Comparison of ENCODE assay signal across 9 mouse cellular contexts in the genomic region with DNA sequence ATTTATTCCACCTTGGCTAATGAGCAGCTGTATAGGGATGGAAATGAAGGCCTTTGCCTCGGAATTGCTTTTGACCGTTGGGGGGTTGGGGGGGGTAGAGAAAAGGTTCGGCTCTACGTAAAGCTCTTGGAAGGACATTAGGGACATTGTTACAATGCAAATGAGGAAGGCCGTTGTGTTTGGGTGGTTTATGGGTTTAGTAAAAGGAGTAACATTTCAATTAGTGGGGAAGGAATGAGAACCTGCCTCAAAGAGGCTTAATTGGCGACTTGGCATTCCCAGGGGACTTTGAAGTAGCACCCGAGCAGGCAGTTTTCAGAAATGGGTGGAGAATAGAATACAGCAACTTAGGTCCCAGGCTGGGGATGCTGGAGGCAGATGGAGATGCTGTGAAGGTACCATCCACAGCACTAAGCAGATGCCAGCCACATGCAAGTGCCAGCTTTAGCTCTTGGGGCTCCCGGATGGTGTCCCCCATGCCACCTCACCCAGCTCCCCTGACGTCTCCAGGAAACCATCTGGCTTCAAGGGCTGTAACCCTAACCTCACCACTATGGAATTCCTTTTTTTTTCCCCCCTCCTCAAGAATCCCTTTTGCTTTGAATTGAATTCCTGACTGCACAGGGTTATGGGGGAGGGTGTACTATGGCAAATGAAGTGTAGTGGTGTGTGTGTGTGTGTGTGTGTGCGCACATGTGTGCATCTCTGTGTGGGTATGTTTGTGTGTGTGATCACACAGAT.
DNase-seq lines count a peak whose midpoint lies in the region; ATAC-seq lines count a peak whose summit lies in the region.
"Had no signal": no experiment of that assay in that cellular context is flagged by ENCODE, and none has a peak within 500 bp of the region (broad histone marks: within the 10 kb centered on the region; RNA-seq: fewer than 3 reads in every experiment).

No protein-coding gene starts in this region.

- H3K4me3 ChIP-seq in lung, embryonic 16.5 days (ENCODE audit: low read length) = no peak overlapping the region
- no peak overlapping the region for H3K4me3 ChIP-seq in forebrain, embryonic 12.5 days (replicated peaks)
- H3K4me3 ChIP-seq in limb, embryonic 13.5 days = no peak overlapping the region
- H3K4me3 ChIP-seq in stomach, embryonic 15.5 days (replicated peaks) = no peak overlapping the region
- H3K4me3 ChIP-seq: liver, embryonic 13.5 days had no signal

- 0 out of 2 replicates have a peak, but pooled peaks cover 4% of the 10 kb centered on the region for H3K9me3 ChIP-seq in lung, embryonic 16.5 days (ENCODE audit: control insufficient read depth, low read length)
- no peaks in the 10 kb centered on the region for H3K9me3 ChIP-seq in forebrain, embryonic 12.5 days
- H3K9me3 ChIP-seq in limb, embryonic 13.5 days = no peaks in the 10 kb centered on the region
- no peaks in the 10 kb centered on the region for H3K9me3 ChIP-seq in stomach, embryonic 15.5 days
- H3K9me3 ChIP-seq: liver, embryonic 13.5 days had no signal

- no peak overlapping the region for H3K27ac ChIP-seq in lung, embryonic 16.5 days (ENCODE audit: low read length)
- H3K27ac ChIP-seq in forebrain, embryonic 12.5 days = peak overlapping the region; percentile 77
- H3K27ac ChIP-seq in limb, embryonic 13.5 days = no peak overlapping the region
- no peak overlapping the region for H3K27ac ChIP-seq in stomach, embryonic 15.5 days
- H3K27ac ChIP-seq: liver, embryonic 13.5 days had no signal

- H3K4me1 ChIP-seq in lung, embryonic 16.5 days (replicated peaks; ENCODE audit: control insufficient read depth, insufficient read depth, low read length) = peaks cover 36% of the 10 kb centered on the region
- peaks cover 36% of the 10 kb centered on the region for H3K4me1 ChIP-seq in forebrain, embryonic 12.5 days
- H3K4me1 ChIP-seq in limb, embryonic 13.5 days = peaks cover 57% of the 10 kb centered on the region
- peaks cover 18% of the 10 kb centered on the region for H3K4me1 ChIP-seq in stomach, embryonic 15.5 days

- H3K4me2 ChIP-seq in lung, embryonic 16.5 days (ENCODE audit: low read depth, low read length) = no peak overlapping the region
- H3K4me2 ChIP-seq in forebrain, embryonic 12.5 days = peak overlapping the region; percentile 35
- peak overlapping the region; percentile 25 for H3K4me2 ChIP-seq in limb, embryonic 13.5 days (replicated peaks)
- no peak overlapping the region for H3K4me2 ChIP-seq in stomach, embryonic 15.5 days
- H3K4me2 ChIP-seq: liver, embryonic 13.5 days had no signal

- H3K9ac ChIP-seq in lung, embryonic 16.5 days (ENCODE audit: low read length) = no peak overlapping the region
- H3K9ac ChIP-seq in forebrain, embryonic 12.5 days = no peak overlapping the region
- H3K9ac ChIP-seq in limb, embryonic 13.5 days = no peak overlapping the region
- H3K9ac ChIP-seq in stomach, embryonic 15.5 days = no peak overlapping the region
- H3K9ac ChIP-seq: liver, embryonic 13.5 days had no signal

- no peak for DNase-seq in lung, postnatal 25 days (ENCODE audit: low spot score)
- no peak for DNase-seq in spleen, adult 18-20 months
- no peak for DNase-seq in kidney, postnatal 14 days
- DNase-seq in cerebellum, postnatal 36 days = no peak
- DNase-seq: liver, embryonic 13.5 days had no signal

- no peaks in the 10 kb centered on the region for H3K36me3 ChIP-seq in lung, embryonic 16.5 days (ENCODE audit: control insufficient read depth, insufficient read depth, low read length)
- H3K36me3 ChIP-seq in forebrain, embryonic 12.5 days (replicated peaks) = no peaks in the 10 kb centered on the region
- H3K36me3 ChIP-seq in limb, embryonic 13.5 days = no peaks in the 10 kb centered on the region
- H3K36me3 ChIP-seq in stomach, embryonic 15.5 days = no peaks in the 10 kb centered on the region
- H3K36me3 ChIP-seq: liver, embryonic 13.5 days had no signal

- peak; percentile 49 for ATAC-seq in lung, embryonic 16.5 days (ENCODE audit: low read depth)
- peak; percentile 81 for ATAC-seq in forebrain, embryonic 12.5 days (ENCODE audit: low FRiP score)
- peak; percentile 69 for ATAC-seq in limb, embryonic 13.5 days (ENCODE audit: low FRiP score, low read depth)
- ATAC-seq in stomach, embryonic 15.5 days (ENCODE audit: insufficient read depth, low FRiP score, low read depth) = peak; percentile 23; the same call in 1 of the 2 replicates

- no peaks in the 10 kb centered on the region for H3K27me3 ChIP-seq in lung, embryonic 16.5 days (ENCODE audit: control insufficient read depth, insufficient read depth, low read depth, low read length)
- H3K27me3 ChIP-seq in forebrain, embryonic 12.5 days = peaks cover 49% of the 10 kb centered on the region
- H3K27me3 ChIP-seq in limb, embryonic 13.5 days = no peaks in the 10 kb centered on the region; the same call in 1 of the 2 replicates
- H3K27me3 ChIP-seq in stomach, embryonic 15.5 days (replicated peaks) = no peaks in the 10 kb centered on the region

- 48% methylated on average over 10 of the region's 10 CpGs for WGBS in lung, embryonic 16.5 days
- 5% methylated on average over 10 of the region's 10 CpGs for WGBS in forebrain, embryonic 12.5 days
- WGBS in limb, embryonic 13.5 days = 14% methylated on average over 10 of the region's 10 CpGs
- WGBS in stomach, embryonic 15.5 days = 54% methylated on average over 10 of the region's 10 CpGs

Comparison
In these comparisons a context has a peak if more than half of its experiments do, and no peak if none do; other contexts are left out.
1. ATAC-seq: peak in every context shown above with its lines; median percentile 81 in forebrain, embryonic 12.5 days; 69 in limb, embryonic 13.5 days; 49 in lung, embryonic 16.5 days; 23 in stomach, embryonic 15.5 days.
2. H3K4me2 ChIP-seq: peak in forebrain, embryonic 12.5 days (single experiment) and limb, embryonic 13.5 days (single experiment); none in lung, embryonic 16.5 days (single experiment) and stomach, embryonic 15.5 days (single experiment).